Mouse (Mus musculus) adipocyte (in vitro differentiated cells): Measurements from ENCODE around the gene Pnn.

ENCODE experiments used
- DNase-seq: peaks from one replicate; pipeline ENCODE4 v3.0.0-alpha.2; 2016; ENCODE audit warnings: low spot score

Gene Pnn

GRCm38 (mm10) chr12:59076996-59077395 lies 10.3 kb downstream of the Pnn start:
- DNase-seq: no peak

GRCm38 (mm10) chr12:59077883-59078282 lies 11.2 kb downstream of the Pnn start:
- peak; percentile 43 for DNase-seq

GRCm38 (mm10) chr12:59080461-59080860 lies 13.8 kb downstream of the Pnn start:
- no peak for DNase-seq

GRCm38 (mm10) chr12:59084446-59084845 lies 17.8 kb downstream of the Pnn start:
- no peak for DNase-seq

- no peak for DNase-seq
Measured at GRCm38 (mm10) chr12:59086171-59086570, 19.5 kb downstream of the Pnn start.

GRCm38 (mm10) chr12:59093543-59093942 lies 26.9 kb downstream of the Pnn start:
- DNase-seq: no peak

GRCm38 (mm10) chr12:59095104-59096025 lies 28.7 kb downstream of the Pnn start, which contains the start of gene Mia2:
Gene Mia2 (plus strand): TSS chr12:59095799.
- no peak for DNase-seq

GRCm38 (mm10) chr12:59104771-59105170 lies 38.1 kb downstream of the Pnn start:
- no peak for DNase-seq

- no peak for DNase-seq
Measured at GRCm38 (mm10) chr12:59105914-59106313, 39.2 kb downstream of the Pnn start.

- DNase-seq: no peak
Measured at GRCm38 (mm10) chr12:59106491-59106890, 39.8 kb downstream of the Pnn start.

- no peak for DNase-seq
Measured at GRCm38 (mm10) chr12:59107926-59108325, 41.2 kb downstream of the Pnn start.

- no peak for DNase-seq
Measured at GRCm38 (mm10) chr12:59117184-59117583, 50.5 kb downstream of the Pnn start.
